ENCODE assay signal across 24 mouse cellular contexts in genomic region chr2:166073082-166073481, GRCm38 (mm10).
DNase-seq lines count a peak whose midpoint lies in the region; ATAC-seq and TF ChIP-seq lines count a peak whose summit lies in the region.
"Had no signal": no experiment of that assay in that cellular context is flagged by ENCODE, and none has a peak within 500 bp of the region (broad histone marks: within the 10 kb centered on the region; RNA-seq: fewer than 3 reads in every experiment).

No protein-coding gene starts in this region.

- TF ChIP-seq CTCF in liver, postnatal 0 days (IDR thresholded peaks at IDR 0.05; ENCODE audit: low read depth), result no peak
- TF ChIP-seq CTCF in embryonic fibroblast, embryonic 13.5 days (IDR thresholded peaks at IDR 0.05; ENCODE audit: borderline replicate concordance, insufficient read depth, low read length), result no peak

- no peaks in the 10 kb centered on the region for H3K4me1 ChIP-seq in liver, postnatal 0 days (ENCODE audit: insufficient read depth)
- H3K4me1 ChIP-seq in liver, embryonic 12.5 days, result no peaks in the 10 kb centered on the region
- H3K4me1 ChIP-seq in embryonic fibroblast, embryonic 13.5 days (ENCODE audit: control insufficient read depth, insufficient read depth, low read length), result peaks cover 12% of the 10 kb centered on the region
- H3K4me1 ChIP-seq in hindbrain, embryonic 14.5 days (replicated peaks; ENCODE audit: control insufficient read depth, insufficient read depth, low read length), result no peaks in the 10 kb centered on the region
- H3K4me1 ChIP-seq: limb, embryonic 13.5 days; liver, embryonic 13.5 days; midbrain, embryonic 15.5 days; neural tube, embryonic 13.5 days had no signal

- no peak for TF ChIP-seq POLR2A in embryonic fibroblast, embryonic 13.5 days (IDR thresholded peaks at IDR 0.05; ENCODE audit: low read depth, low read length)

- no peak overlapping the region for H3K4me2 ChIP-seq in liver, postnatal 0 days (ENCODE audit: low read depth, low read length)
- no peak overlapping the region for H3K4me2 ChIP-seq in liver, embryonic 12.5 days
- H3K4me2 ChIP-seq in hindbrain, embryonic 14.5 days (replicated peaks), result no peak overlapping the region
- H3K4me2 ChIP-seq: heart, embryonic 15.5 days; limb, embryonic 13.5 days; liver, embryonic 13.5 days; lung, embryonic 15.5 days; midbrain, embryonic 15.5 days; neural tube, embryonic 13.5 days had no signal

- WGBS in liver, postnatal 0 days (ENCODE audit: insufficient replicate concordance), result 77% methylated on average over 10 of the region's 10 CpGs
- WGBS in liver, embryonic 12.5 days (ENCODE audit: insufficient replicate concordance), result 75% methylated on average over 10 of the region's 10 CpGs
- WGBS in hindbrain, embryonic 14.5 days, result 91% methylated on average over 10 of the region's 10 CpGs

- no peaks in the 10 kb centered on the region for H3K27me3 ChIP-seq in liver, postnatal 0 days (ENCODE audit: insufficient read depth, low read length)
- no peaks in the 10 kb centered on the region for H3K27me3 ChIP-seq in liver, embryonic 12.5 days (replicated peaks)
- no peaks in the 10 kb centered on the region for H3K27me3 ChIP-seq in hindbrain, embryonic 14.5 days (ENCODE audit: control insufficient read depth, insufficient read depth, low read length)
- H3K27me3 ChIP-seq: heart, embryonic 15.5 days; limb, embryonic 13.5 days; liver, embryonic 13.5 days; lung, embryonic 15.5 days; midbrain, embryonic 15.5 days; neural tube, embryonic 13.5 days; Patski had no signal

- H3K27ac ChIP-seq in liver, postnatal 0 days (ENCODE audit: low read depth), result no peak overlapping the region
- H3K27ac ChIP-seq in liver, embryonic 12.5 days, result no peak overlapping the region
- H3K27ac ChIP-seq in embryonic fibroblast, embryonic 13.5 days (ENCODE audit: insufficient read depth, low read length), result peak overlapping the region; percentile 55
- no peak overlapping the region for H3K27ac ChIP-seq in hindbrain, embryonic 14.5 days
- H3K27ac ChIP-seq: heart, embryonic 15.5 days; layer of hippocampus, adult 2 months; limb, embryonic 13.5 days; liver, embryonic 13.5 days; lung, embryonic 15.5 days; midbrain, embryonic 15.5 days; neural tube, embryonic 13.5 days had no signal

- H3K36me3 ChIP-seq in liver, postnatal 0 days (replicated peaks; ENCODE audit: insufficient read depth, low read length), result peaks cover 32% of the 10 kb centered on the region
- H3K36me3 ChIP-seq in liver, embryonic 12.5 days, result peaks cover 40% of the 10 kb centered on the region
- peaks cover 50% of the 10 kb centered on the region for H3K36me3 ChIP-seq in hindbrain, embryonic 14.5 days (replicated peaks; ENCODE audit: control insufficient read depth, insufficient read depth)

- H3K9me3 ChIP-seq in liver, postnatal 0 days (ENCODE audit: low read length), result no peaks in the 10 kb centered on the region
- no peaks in the 10 kb centered on the region for H3K9me3 ChIP-seq in liver, embryonic 12.5 days (replicated peaks)
- H3K9me3 ChIP-seq in hindbrain, embryonic 14.5 days (ENCODE audit: control insufficient read depth, low read length), result no peaks in the 10 kb centered on the region
- H3K9me3 ChIP-seq: G1E; heart, embryonic 15.5 days; limb, embryonic 13.5 days; liver, embryonic 13.5 days; lung, embryonic 15.5 days; midbrain, embryonic 15.5 days; neural tube, embryonic 13.5 days had no signal

- H3K4me3 ChIP-seq in liver, postnatal 0 days (ENCODE audit: low read depth, low read length), result no peak overlapping the region
- no peak overlapping the region for H3K4me3 ChIP-seq in liver, embryonic 12.5 days
- no peak overlapping the region for H3K4me3 ChIP-seq in embryonic fibroblast, embryonic 13.5 days (ENCODE audit: insufficient read depth, low read length)
- H3K4me3 ChIP-seq in hindbrain, embryonic 14.5 days (replicated peaks; ENCODE audit: low read length), result no peak overlapping the region
- H3K4me3 ChIP-seq: heart, embryonic 15.5 days; layer of hippocampus, adult 2 months; limb, embryonic 13.5 days; liver, embryonic 13.5 days; lung, embryonic 15.5 days; midbrain, embryonic 15.5 days; neural tube, embryonic 13.5 days had no signal

- DNase-seq in heart, adult 11 months, result peak; percentile 95
- no peak for DNase-seq in heart, postnatal 10 days
- DNase-seq in liver, postnatal 0 days, result no peak
- no peak for DNase-seq in layer of hippocampus, postnatal 10 days (ENCODE audit: low spot score in 2 of 2)
- no peak for DNase-seq in hindbrain, embryonic 14.5 days (ENCODE audit: low spot score)
- DNase-seq: adrenal gland, postnatal 36 days; cerebellum, adult 18-20 months; cerebellum, postnatal 14 days; forebrain, postnatal 0 days; gastrocnemius, postnatal 10 days; kidney, postnatal 14 days; liver, embryonic 13.5 days; lung, postnatal 4 days had no signal

- H3K9ac ChIP-seq in liver, postnatal 0 days (replicated peaks), result no peak overlapping the region
- H3K9ac ChIP-seq in liver, embryonic 12.5 days, result no peak overlapping the region
- H3K9ac ChIP-seq in hindbrain, embryonic 14.5 days, result no peak overlapping the region
- H3K9ac ChIP-seq: forebrain, postnatal 0 days; heart, embryonic 15.5 days; limb, embryonic 13.5 days; liver, embryonic 13.5 days; lung, embryonic 15.5 days; midbrain, embryonic 15.5 days; neural tube, embryonic 13.5 days had no signal

- 0 out of 2 replicates have a peak, but pooled peaks have one; percentile 21 for TF ChIP-seq EP300 in liver, postnatal 0 days (IDR thresholded peaks at IDR 0.05; ENCODE audit: low read depth)

- ATAC-seq in liver, postnatal 0 days, result no peak
- ATAC-seq in liver, embryonic 12.5 days, result no peak
- ATAC-seq in hindbrain, embryonic 14.5 days (ENCODE audit: low FRiP score), result no peak
- ATAC-seq: forebrain, postnatal 0 days; intestine, postnatal 0 days; midbrain, embryonic 15.5 days; Patski had no signal

- intact Hi-C loops in heart, postnatal 10 days (cut with DNase I), result no loop called here
